Mouse (Mus musculus): ENCODE measurements around the gene Afdn. TPM values are rescaled to one million over a fixed set of nuclear protein-coding genes. Genes with fewer than 3 reads are reported as not detected.

Gene Afdn
- polyA plus RNA-seq, 1 experiment = 11.6 TPM

DNA sequence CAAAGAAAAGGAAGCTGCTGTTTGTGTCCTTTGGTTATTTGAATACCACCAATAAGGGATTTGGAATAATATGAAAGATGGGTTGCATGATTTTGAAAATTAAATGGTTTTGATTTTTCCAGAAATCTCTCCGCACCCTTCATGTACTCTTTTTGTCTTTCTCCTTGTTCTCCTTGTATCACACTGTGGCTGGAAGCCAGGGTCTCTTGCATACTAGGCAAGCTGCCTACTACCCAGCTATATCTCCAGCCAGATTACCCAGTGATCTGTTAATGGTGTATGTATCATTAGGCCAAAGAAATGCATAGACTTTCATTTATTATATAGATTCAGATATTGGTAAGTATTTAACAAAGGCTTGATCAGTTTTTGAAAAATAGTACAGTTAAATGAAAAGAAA lies 45.7 kb downstream of the Afdn start:
- WGBS = 97% methylated on average over 1 of the region's 1 CpGs
- no peak for TF ChIP-seq CTCF (IDR thresholded peaks at IDR 0.05; ENCODE audit: borderline replicate concordance, control insufficient read depth, extremely low read depth, insufficient read depth, low read length, poor library complexity)
- TF ChIP-seq POLR2A (IDR thresholded peaks at IDR 0.05; ENCODE audit: control insufficient read depth, extremely low read depth, insufficient read depth, low read length, poor library complexity) = no peak
- Histone ChIP-seq H3K27me3 (ENCODE audit: control insufficient read depth, insufficient read depth, low read length) (no peaks in the 10 kb centered on the region), H3K4me3 (ENCODE audit: control insufficient read depth, insufficient read depth, low read length) (no peak overlapping the region), H3K4me1 (replicated peaks; ENCODE audit: control insufficient read depth, insufficient read depth, low read length) (no peaks in the 10 kb centered on the region), H3K36me3 (ENCODE audit: control insufficient read depth, insufficient read depth, low read length) (no peaks in the 10 kb centered on the region), H3K27ac (ENCODE audit: control insufficient read depth, insufficient read depth, low read length) (no peak overlapping the region)
- no peak for DNase-seq

GRCm38 (mm10) chr17:13817789-13818188 lies 57.5 kb downstream of the Afdn start:
- no peak for TF ChIP-seq CTCF (IDR thresholded peaks at IDR 0.05; ENCODE audit: borderline replicate concordance, control insufficient read depth, extremely low read depth, insufficient read depth, low read length, poor library complexity)
- no peak for TF ChIP-seq POLR2A (IDR thresholded peaks at IDR 0.05; ENCODE audit: control insufficient read depth, extremely low read depth, insufficient read depth, low read length, poor library complexity)
- WGBS = 19% methylated on average over 2 of the region's 2 CpGs
- Histone ChIP-seq H3K4me3 (ENCODE audit: control insufficient read depth, insufficient read depth, low read length) (no peak overlapping the region), H3K4me1 (replicated peaks; ENCODE audit: control insufficient read depth, insufficient read depth, low read length) (no peaks in the 10 kb centered on the region), H3K27me3 (ENCODE audit: control insufficient read depth, insufficient read depth, low read length) (no peaks in the 10 kb centered on the region), H3K27ac (ENCODE audit: control insufficient read depth, insufficient read depth, low read length) (no peak overlapping the region), H3K36me3 (ENCODE audit: control insufficient read depth, insufficient read depth, low read length) (no peaks in the 10 kb centered on the region)
- no peak for DNase-seq

DNA sequence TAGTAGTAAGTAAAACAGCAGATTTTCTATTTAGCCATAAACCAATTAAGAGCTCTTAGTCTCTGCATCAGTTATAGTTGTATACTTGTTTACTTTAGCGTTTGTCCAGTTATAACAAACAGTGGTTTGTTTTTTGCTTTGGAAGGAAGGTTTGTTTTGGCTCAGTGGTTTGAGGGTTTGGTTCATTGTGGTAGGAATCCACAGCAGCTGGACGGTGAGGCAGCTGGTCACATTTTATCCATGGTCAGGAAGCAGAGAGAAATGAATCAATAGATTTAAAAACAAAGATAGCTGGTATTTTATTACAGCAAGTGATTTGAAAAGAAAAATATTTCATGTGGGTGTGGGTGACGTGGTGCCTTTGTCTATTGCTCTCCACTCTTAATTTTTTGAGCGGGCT lies 59.0 kb downstream of the Afdn start:
- WGBS = 93% methylated on average over 4 of the region's 4 CpGs
- Histone ChIP-seq H3K27me3 (ENCODE audit: control insufficient read depth, insufficient read depth, low read length) (no peaks in the 10 kb centered on the region), H3K4me1 (replicated peaks; ENCODE audit: control insufficient read depth, insufficient read depth, low read length) (no peaks in the 10 kb centered on the region), H3K4me3 (ENCODE audit: control insufficient read depth, insufficient read depth, low read length) (no peak overlapping the region), H3K36me3 (ENCODE audit: control insufficient read depth, insufficient read depth, low read length) (no peaks in the 10 kb centered on the region), H3K27ac (ENCODE audit: control insufficient read depth, insufficient read depth, low read length) (no peak overlapping the region)
- no peak for TF ChIP-seq POLR2A (IDR thresholded peaks at IDR 0.05; ENCODE audit: control insufficient read depth, extremely low read depth, insufficient read depth, low read length, poor library complexity)
- TF ChIP-seq CTCF (IDR thresholded peaks at IDR 0.05; ENCODE audit: borderline replicate concordance, control insufficient read depth, extremely low read depth, insufficient read depth, low read length, poor library complexity) = no peak
- DNase-seq = no peak

- DNase-seq = no peak
- Histone ChIP-seq H3K36me3 (ENCODE audit: control insufficient read depth, insufficient read depth, low read length) (no peaks in the 10 kb centered on the region), H3K27ac (ENCODE audit: control insufficient read depth, insufficient read depth, low read length) (no peak overlapping the region), H3K4me1 (replicated peaks; ENCODE audit: control insufficient read depth, insufficient read depth, low read length) (no peaks in the 10 kb centered on the region), H3K4me3 (ENCODE audit: control insufficient read depth, insufficient read depth, low read length) (no peak overlapping the region), H3K27me3 (ENCODE audit: control insufficient read depth, insufficient read depth, low read length) (no peaks in the 10 kb centered on the region)
- no peak for TF ChIP-seq POLR2A (IDR thresholded peaks at IDR 0.05; ENCODE audit: control insufficient read depth, extremely low read depth, insufficient read depth, low read length, poor library complexity)
- no peak for TF ChIP-seq CTCF (IDR thresholded peaks at IDR 0.05; ENCODE audit: borderline replicate concordance, control insufficient read depth, extremely low read depth, insufficient read depth, low read length, poor library complexity)
- WGBS = 98% methylated on average over 2 of the region's 2 CpGs
Measured at GRCm38 (mm10) chr17:13820676-13821075, 60.3 kb downstream of the Afdn start.

- H3K27ac ChIP-seq (ENCODE audit: control insufficient read depth, insufficient read depth, low read length) = no peak overlapping the region
- 95% methylated on average over 2 of the region's 2 CpGs for WGBS
- no peaks in the 10 kb centered on the region for H3K4me1 ChIP-seq (replicated peaks; ENCODE audit: control insufficient read depth, insufficient read depth, low read length)
- TF ChIP-seq POLR2A (IDR thresholded peaks at IDR 0.05; ENCODE audit: control insufficient read depth, extremely low read depth, insufficient read depth, low read length, poor library complexity) = no peak
- TF ChIP-seq CTCF (IDR thresholded peaks at IDR 0.05; ENCODE audit: borderline replicate concordance, control insufficient read depth, extremely low read depth, insufficient read depth, low read length, poor library complexity) = no peak
- H3K4me3 ChIP-seq (ENCODE audit: control insufficient read depth, insufficient read depth, low read length) = no peak overlapping the region
- H3K27me3 ChIP-seq (ENCODE audit: control insufficient read depth, insufficient read depth, low read length) = no peaks in the 10 kb centered on the region
- no peak for DNase-seq
- no peaks in the 10 kb centered on the region for H3K36me3 ChIP-seq (ENCODE audit: control insufficient read depth, insufficient read depth, low read length)
Measured at GRCm38 (mm10) chr17:13825421-13825820, 65.1 kb downstream of the Afdn start.

DNA sequence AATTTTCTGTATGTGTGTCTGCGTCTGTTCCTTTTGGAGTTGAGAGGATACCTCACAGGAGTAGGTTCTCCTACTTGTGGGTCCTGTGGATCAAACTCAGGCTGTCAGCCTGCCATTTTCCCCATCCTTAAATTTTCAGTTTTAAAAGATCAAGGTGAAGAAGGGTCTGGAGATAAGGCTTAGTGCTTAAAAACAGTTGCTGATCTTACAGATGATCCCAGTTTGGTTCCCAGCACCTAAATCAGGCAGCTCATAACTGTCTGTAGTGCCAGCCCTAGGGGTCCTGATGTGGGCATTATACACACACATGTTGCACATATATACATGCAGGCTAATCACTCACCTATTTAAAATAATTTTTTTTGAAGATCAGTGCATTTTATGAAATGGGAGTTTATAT lies 69.9 kb downstream of the Afdn start:
- Histone ChIP-seq H3K27me3 (ENCODE audit: control insufficient read depth, insufficient read depth, low read length) (no peaks in the 10 kb centered on the region), H3K36me3 (ENCODE audit: control insufficient read depth, insufficient read depth, low read length) (no peaks in the 10 kb centered on the region), H3K4me3 (ENCODE audit: control insufficient read depth, insufficient read depth, low read length) (no peak overlapping the region), H3K27ac (ENCODE audit: control insufficient read depth, insufficient read depth, low read length) (no peak overlapping the region), H3K4me1 (replicated peaks; ENCODE audit: control insufficient read depth, insufficient read depth, low read length) (no peaks in the 10 kb centered on the region)
- no peak for TF ChIP-seq CTCF (IDR thresholded peaks at IDR 0.05; ENCODE audit: borderline replicate concordance, control insufficient read depth, extremely low read depth, insufficient read depth, low read length, poor library complexity)
- no peak for TF ChIP-seq POLR2A (IDR thresholded peaks at IDR 0.05; ENCODE audit: control insufficient read depth, extremely low read depth, insufficient read depth, low read length, poor library complexity)
- no peak for DNase-seq
- WGBS = 100% methylated on average over 1 of the region's 1 CpGs

- 100% methylated on average over 1 of the region's 1 CpGs for WGBS
- Histone ChIP-seq H3K36me3 (ENCODE audit: control insufficient read depth, insufficient read depth, low read length) (no peaks in the 10 kb centered on the region), H3K27me3 (ENCODE audit: control insufficient read depth, insufficient read depth, low read length) (no peaks in the 10 kb centered on the region), H3K4me1 (replicated peaks; ENCODE audit: control insufficient read depth, insufficient read depth, low read length) (no peaks in the 10 kb centered on the region), H3K27ac (ENCODE audit: control insufficient read depth, insufficient read depth, low read length) (no peak overlapping the region), H3K4me3 (ENCODE audit: control insufficient read depth, insufficient read depth, low read length) (no peak overlapping the region)
- no peak for DNase-seq
- TF ChIP-seq POLR2A (IDR thresholded peaks at IDR 0.05; ENCODE audit: control insufficient read depth, extremely low read depth, insufficient read depth, low read length, poor library complexity) = no peak
- no peak for TF ChIP-seq CTCF (IDR thresholded peaks at IDR 0.05; ENCODE audit: borderline replicate concordance, control insufficient read depth, extremely low read depth, insufficient read depth, low read length, poor library complexity)
Measured at GRCm38 (mm10) chr17:13830636-13831341, 70.5 kb downstream of the Afdn start.

Measured in thymus, adult 2 months (tissue).